Mouse (Mus musculus) neural tube, embryonic 11.5 days (tissue): ENCODE measurements around the gene Rbms1. TPM values are rescaled to one million over a fixed set of nuclear protein-coding genes. Genes with fewer than 3 reads are reported as not detected.

Experiments used
- ATAC-seq: fragments of 200-750 bp; cut with Nextera tagmentation; 2 replicates; pipeline ENCODE4 v1.8.0; 2017; ENCODE audit warnings: moderate number of reproducible peaks, mild to moderate bottlenecking, moderate TSS enrichment, moderate library complexity; ENCODE audit not compliant: insufficient read depth, low FRiP score, low TSS enrichment
- DNase-seq: peaks from one replicate; pipeline ENCODE4 v3.0.0-alpha.2; 2015; ENCODE audit warnings: low spot score
- H3K27ac ChIP-seq: fragments of 300-500 bp; sonication (generic); 2 replicates; pipeline ENCODE4 v1.5.1; 2014; ENCODE audit warnings: low read depth, mild to moderate bottlenecking, low read length
- H3K27me3 ChIP-seq: fragments of 300-500 bp; sonication (generic); 2 replicates; pipeline ENCODE4 v1.6.1; 2014; ENCODE audit warnings: mild to moderate bottlenecking, low read length, mixed read lengths; ENCODE audit not compliant: control insufficient read depth, insufficient read depth
- H3K36me3 ChIP-seq: fragments of 300-500 bp; sonication (generic); 2 replicates; pipeline ENCODE4 v1.6.1; 2014; ENCODE audit warnings: mild to moderate bottlenecking, low read length, moderate library complexity, mixed read lengths; ENCODE audit not compliant: control insufficient read depth, insufficient read depth
- H3K4me1 ChIP-seq: fragments of 300-500 bp; sonication (generic); 2 replicates; pipeline ENCODE4 v1.6.1; 2014; ENCODE audit warnings: low read length, mixed read lengths; ENCODE audit not compliant: control insufficient read depth, insufficient read depth
- H3K4me2 ChIP-seq: fragments of 300-500 bp; sonication (generic); 2 replicates; pipeline ENCODE4 v1.6.1; 2014; ENCODE audit warnings: low read depth, mild to moderate bottlenecking, moderate library complexity
- H3K4me3 ChIP-seq: fragments of 300-500 bp; sonication (generic); 2 replicates; pipeline ENCODE4 v1.5.1; 2014; ENCODE audit warnings: low read depth, low read length
- H3K9ac ChIP-seq: fragments of 300-500 bp; sonication (generic); 2 replicates; pipeline ENCODE4 v1.6.1; 2014; ENCODE audit warnings: mild to moderate bottlenecking, low read length
- H3K9me3 ChIP-seq: fragments of 300-500 bp; sonication (generic); 2 replicates; pipeline ENCODE4 v1.6.1; 2016; ENCODE audit warnings: low read length; ENCODE audit not compliant: control insufficient read depth
- WGBS: fragments of 180-500 bp; shearing (Covaris S2); extraction: QIAGEN DNeasy Blood & Tissue Kit; methylation state at CpG from one replicate; pipeline ENCODE4 v1.1.7; 2014; 5-methylcytosine and 5-hydroxymethylcytosine counted together
- polyA plus RNA-seq: library from polyadenylated mRNA; unstranded; fragments of >200 nt; fragmentation: Nextera tagmentation; extraction: Ambion mirVana; gene quantifications from 2 replicates; pipeline ENCODE4 v1.2.1, GENCODE M21; 2014

Gene Rbms1
- polyA plus RNA-seq, 1 experiment from 2014 or later: 94.8 TPM

DNA sequence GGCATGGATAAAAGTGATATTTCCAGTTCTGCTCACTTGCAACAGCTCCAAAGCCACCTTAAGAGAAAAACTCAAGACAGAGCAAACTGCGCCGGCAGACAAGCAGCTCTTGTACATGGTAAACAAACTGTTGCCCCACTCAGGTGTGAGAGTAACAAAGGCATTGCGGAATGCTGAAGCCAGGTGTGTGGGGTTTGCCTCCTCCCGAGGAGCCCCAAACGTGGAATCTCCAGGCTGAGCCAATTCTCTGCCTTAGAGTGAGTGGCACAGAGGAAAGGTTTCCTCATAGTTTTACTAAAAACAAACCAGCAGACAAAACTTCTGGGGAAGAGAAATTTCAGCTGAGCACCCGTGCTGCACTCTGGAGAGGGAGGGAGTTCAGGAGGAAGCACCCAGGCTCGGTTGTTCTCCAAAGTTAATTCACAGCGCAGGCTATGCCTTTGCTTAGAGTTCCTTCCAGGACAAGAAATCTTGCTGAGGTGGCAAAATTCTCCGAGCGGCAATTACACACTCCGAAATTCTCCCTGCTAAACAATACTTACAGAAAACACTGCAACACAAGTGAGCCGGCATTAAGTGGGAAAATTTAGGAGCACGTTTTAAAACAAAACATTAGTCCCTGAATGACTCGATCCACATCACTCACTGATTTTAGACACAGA is 111.8 kb downstream of the Rbms1 start:
- no peak for ATAC-seq
- H3K9ac ChIP-seq: no peak overlapping the region
- H3K4me3 ChIP-seq: no peak overlapping the region
- 75% methylated on average over 14 of the region's 14 CpGs for WGBS
- H3K27me3 ChIP-seq: no peaks in the 10 kb centered on the region
- no peaks in the 10 kb centered on the region for H3K36me3 ChIP-seq
- H3K4me1 ChIP-seq: no peaks in the 10 kb centered on the region
- no peaks in the 10 kb centered on the region for H3K9me3 ChIP-seq
- no peak overlapping the region for H3K4me2 ChIP-seq
- no peak overlapping the region for H3K27ac ChIP-seq
- no peak for DNase-seq

DNA sequence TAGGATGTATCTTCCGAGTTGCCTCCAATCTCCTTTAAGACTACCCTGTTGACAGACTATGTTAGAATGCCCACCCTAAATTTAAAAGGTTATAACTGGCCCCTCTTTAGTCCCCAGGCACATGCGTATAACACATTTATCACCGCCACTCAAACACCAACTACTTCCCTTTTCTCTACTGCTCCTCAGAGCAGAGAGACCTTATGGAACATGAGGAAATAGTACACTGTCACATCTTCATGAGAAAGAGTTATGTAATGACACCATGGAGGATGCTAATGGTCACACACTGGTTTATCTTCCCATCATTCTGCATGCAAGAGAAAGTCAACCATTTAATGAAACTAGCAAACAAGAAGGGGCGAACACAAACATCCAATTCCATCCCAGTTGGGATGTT is 114.5 kb downstream of the Rbms1 start:
- H3K9me3 ChIP-seq: no peaks in the 10 kb centered on the region
- 94% methylated on average over 4 of the region's 4 CpGs for WGBS
- H3K9ac ChIP-seq: no peak overlapping the region
- H3K36me3 ChIP-seq: no peaks in the 10 kb centered on the region
- DNase-seq: no peak
- no peak for ATAC-seq
- no peak overlapping the region for H3K4me2 ChIP-seq
- no peaks in the 10 kb centered on the region for H3K27me3 ChIP-seq
- H3K27ac ChIP-seq: no peak overlapping the region
- no peak overlapping the region for H3K4me3 ChIP-seq
- H3K4me1 ChIP-seq: no peaks in the 10 kb centered on the region

GRCm38 (mm10) chr2:60847984-60848383 is 115.0 kb downstream of the Rbms1 start:
- DNase-seq (no peak), ATAC-seq (no peak)
- 92% methylated on average over 3 of the region's 3 CpGs for WGBS
- Histone ChIP-seq H3K9ac (no peak overlapping the region), H3K4me3 (no peak overlapping the region), H3K4me2 (no peak overlapping the region), H3K27me3 (no peaks in the 10 kb centered on the region), H3K4me1 (0 out of 2 replicates have a peak, but pooled peaks cover 1% of the 10 kb centered on the region), H3K9me3 (no peaks in the 10 kb centered on the region), H3K27ac (no peak overlapping the region), H3K36me3 (no peaks in the 10 kb centered on the region)

- DNase-seq (no peak), ATAC-seq (no peak)
- Histone ChIP-seq H3K9me3 (no peaks in the 10 kb centered on the region), H3K9ac (no peak overlapping the region), H3K4me3 (no peak overlapping the region), H3K27ac (no peak overlapping the region), H3K4me1 (0 out of 2 replicates have a peak, but pooled peaks cover 2% of the 10 kb centered on the region), H3K27me3 (no peaks in the 10 kb centered on the region), H3K36me3 (no peaks in the 10 kb centered on the region), H3K4me2 (no peak overlapping the region)
- 68% methylated on average over 5 of the region's 5 CpGs for WGBS
These were observed 117.6 kb downstream of the Rbms1 start for GRCm38 (mm10) chr2:60845316-60845894.

- whole genome bisulfite sequencing: 100% methylated on average over 1 of the region's 1 CpGs
- no peak overlapping the region for H3K9ac ChIP-seq
- ATAC-seq (no peak), DNase-seq (no peak)
- H3K9me3 ChIP-seq: no peaks in the 10 kb centered on the region
- H3K27me3 ChIP-seq: no peaks in the 10 kb centered on the region
- no peak overlapping the region for H3K27ac ChIP-seq
- H3K36me3 ChIP-seq: no peaks in the 10 kb centered on the region
- no peak overlapping the region for H3K4me2 ChIP-seq
- H3K4me3 ChIP-seq: no peak overlapping the region
- H3K4me1 ChIP-seq: 0 out of 2 replicates have a peak, but pooled peaks cover 2% of the 10 kb centered on the region
These were observed 118.7 kb downstream of the Rbms1 start for GRCm38 (mm10) chr2:60844259-60844658.

DNA sequence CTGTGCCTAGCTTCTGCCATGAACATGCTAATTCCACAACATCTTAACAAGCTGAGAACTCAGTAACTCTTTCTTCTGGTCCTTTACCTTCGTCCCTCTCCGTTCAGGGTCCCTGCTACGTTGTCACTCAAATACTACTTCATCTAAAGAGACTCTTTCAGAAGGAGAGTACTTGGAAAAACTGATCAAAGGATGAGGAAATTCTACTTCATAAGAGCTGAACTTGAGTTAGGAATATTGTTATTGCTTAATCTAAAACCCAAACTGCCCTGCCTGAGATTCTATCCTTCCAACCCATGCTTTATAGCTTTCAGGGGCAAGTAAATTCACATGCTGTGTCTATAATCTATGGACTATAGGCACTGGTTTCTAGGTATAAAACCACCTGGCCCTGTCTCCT is 119.4 kb downstream of the Rbms1 start:
- ATAC-seq (no peak), DNase-seq (no peak)
- H3K27me3 ChIP-seq: no peaks in the 10 kb centered on the region
- no peak overlapping the region for H3K27ac ChIP-seq
- H3K36me3 ChIP-seq: no peaks in the 10 kb centered on the region
- 87% methylated on average over 3 of the region's 3 CpGs for WGBS
- no peaks in the 10 kb centered on the region for H3K9me3 ChIP-seq
- no peak overlapping the region for H3K9ac ChIP-seq
- H3K4me3 ChIP-seq: no peak overlapping the region
- H3K4me2 ChIP-seq: no peak overlapping the region
- 0 out of 2 replicates have a peak, but pooled peaks cover 2% of the 10 kb centered on the region for H3K4me1 ChIP-seq

DNA sequence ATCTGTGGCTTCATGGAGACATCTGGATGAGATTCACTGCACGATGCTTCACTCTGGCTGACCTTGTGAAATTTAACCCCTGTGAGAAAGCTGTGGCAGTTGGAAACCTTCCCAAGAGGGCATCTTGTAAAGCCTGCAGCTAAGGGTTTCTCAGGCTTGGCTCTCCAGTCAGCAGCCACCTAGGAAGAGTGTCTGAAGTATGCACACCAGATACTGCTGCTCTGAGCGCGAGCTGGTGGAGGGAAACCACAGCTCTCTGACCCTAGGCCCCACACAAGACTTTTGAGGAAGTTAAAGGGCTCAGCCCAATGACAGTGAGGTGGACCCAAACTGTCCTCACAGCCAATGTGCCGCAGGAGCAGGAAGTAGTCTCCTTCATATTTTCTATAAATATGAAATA is 120.0 kb downstream of the Rbms1 start:
- Histone ChIP-seq H3K4me1 (0 out of 2 replicates have a peak, but pooled peaks cover 2% of the 10 kb centered on the region), H3K4me2 (no peak overlapping the region), H3K9me3 (no peaks in the 10 kb centered on the region), H3K27ac (no peak overlapping the region), H3K9ac (no peak overlapping the region), H3K36me3 (no peaks in the 10 kb centered on the region), H3K27me3 (no peaks in the 10 kb centered on the region), H3K4me3 (no peak overlapping the region)
- ATAC-seq: no peak
- WGBS: 60% methylated on average over 4 of the region's 4 CpGs
- peak; percentile 14 for DNase-seq

GRCm38 (mm10) chr2:60840922-60841321 is 122.1 kb downstream of the Rbms1 start:
- H3K27me3 ChIP-seq: no peaks in the 10 kb centered on the region
- no peaks in the 10 kb centered on the region for H3K9me3 ChIP-seq
- H3K36me3 ChIP-seq: no peaks in the 10 kb centered on the region
- no peak overlapping the region for H3K4me3 ChIP-seq
- no peak overlapping the region for H3K9ac ChIP-seq
- 0 out of 2 replicates have a peak, but pooled peaks cover 2% of the 10 kb centered on the region for H3K4me1 ChIP-seq
- no peak overlapping the region for H3K4me2 ChIP-seq
- ATAC-seq: no peak
- 81% methylated on average over 4 of the region's 4 CpGs for WGBS
- no peak for DNase-seq
- H3K27ac ChIP-seq: no peak overlapping the region

DNA sequence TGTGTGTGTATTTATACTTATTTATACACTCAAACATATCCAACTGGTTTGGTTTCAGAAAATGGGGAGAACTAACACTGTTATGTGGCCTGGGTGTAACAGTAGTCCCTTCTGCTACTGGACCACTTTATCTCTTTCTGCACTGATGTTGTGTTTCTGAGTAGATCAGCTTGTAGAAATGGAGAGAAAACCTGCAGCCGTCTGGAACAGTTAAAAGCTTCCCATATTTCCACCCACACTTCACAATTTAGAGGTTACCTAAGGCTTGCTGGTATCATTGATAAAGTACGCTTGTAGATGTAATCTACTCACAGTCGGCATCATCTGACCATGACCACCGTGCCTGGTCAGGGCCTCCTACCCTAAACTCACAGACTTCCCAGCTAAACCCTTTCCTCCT is 123.5 kb downstream of the Rbms1 start:
- H3K9me3 ChIP-seq: no peaks in the 10 kb centered on the region
- H3K4me1 ChIP-seq: 0 out of 2 replicates have a peak, but pooled peaks cover 2% of the 10 kb centered on the region
- H3K27me3 ChIP-seq: no peaks in the 10 kb centered on the region
- no peak overlapping the region for H3K9ac ChIP-seq
- H3K4me2 ChIP-seq: no peak overlapping the region
- no peak for ATAC-seq
- no peaks in the 10 kb centered on the region for H3K36me3 ChIP-seq
- no peak overlapping the region for H3K4me3 ChIP-seq
- 90% methylated on average over 4 of the region's 4 CpGs for WGBS
- DNase-seq: no peak
- no peak overlapping the region for H3K27ac ChIP-seq
